Mouse (Mus musculus): ENCODE measurements around the gene Gm45021. TPM values are rescaled to one million over a fixed set of nuclear protein-coding genes. Genes with fewer than 3 reads are reported as not detected.

Gm45021 gene
- polyA plus RNA-seq (2012; ENCODE audit: low replicate concordance), result not detected in 2 replicates

DNA sequence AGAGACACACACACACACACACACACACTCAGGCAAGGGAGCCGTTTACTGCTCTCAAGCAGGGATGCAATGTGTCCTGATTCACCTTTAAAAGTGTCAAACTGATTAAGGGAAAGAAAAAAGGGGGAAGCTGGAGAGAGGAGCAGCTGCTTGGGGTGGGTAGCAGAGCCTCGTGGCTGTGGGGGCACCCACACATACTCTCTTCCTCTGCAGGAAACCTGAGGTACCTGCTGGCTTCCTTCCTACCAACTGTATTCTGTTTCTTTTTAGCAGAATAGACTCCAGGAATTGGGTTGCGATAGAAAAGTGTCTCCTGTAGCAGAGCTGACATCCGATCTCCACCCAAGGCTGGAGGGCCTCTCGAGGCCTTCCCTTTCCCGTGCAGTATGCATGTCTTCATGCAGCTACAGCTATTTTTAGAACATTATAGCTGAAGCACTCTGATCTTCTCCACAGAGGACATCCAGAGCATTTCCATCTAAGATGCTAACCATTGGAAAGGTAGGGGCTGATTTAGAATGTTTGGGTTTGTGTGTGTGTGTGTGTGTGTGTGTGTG lies at the start of gene Gm45021:
Gene Gm45021, plus strand, starts transcription at position 417 of the 557 bp plus-strand sequence.

DNA sequence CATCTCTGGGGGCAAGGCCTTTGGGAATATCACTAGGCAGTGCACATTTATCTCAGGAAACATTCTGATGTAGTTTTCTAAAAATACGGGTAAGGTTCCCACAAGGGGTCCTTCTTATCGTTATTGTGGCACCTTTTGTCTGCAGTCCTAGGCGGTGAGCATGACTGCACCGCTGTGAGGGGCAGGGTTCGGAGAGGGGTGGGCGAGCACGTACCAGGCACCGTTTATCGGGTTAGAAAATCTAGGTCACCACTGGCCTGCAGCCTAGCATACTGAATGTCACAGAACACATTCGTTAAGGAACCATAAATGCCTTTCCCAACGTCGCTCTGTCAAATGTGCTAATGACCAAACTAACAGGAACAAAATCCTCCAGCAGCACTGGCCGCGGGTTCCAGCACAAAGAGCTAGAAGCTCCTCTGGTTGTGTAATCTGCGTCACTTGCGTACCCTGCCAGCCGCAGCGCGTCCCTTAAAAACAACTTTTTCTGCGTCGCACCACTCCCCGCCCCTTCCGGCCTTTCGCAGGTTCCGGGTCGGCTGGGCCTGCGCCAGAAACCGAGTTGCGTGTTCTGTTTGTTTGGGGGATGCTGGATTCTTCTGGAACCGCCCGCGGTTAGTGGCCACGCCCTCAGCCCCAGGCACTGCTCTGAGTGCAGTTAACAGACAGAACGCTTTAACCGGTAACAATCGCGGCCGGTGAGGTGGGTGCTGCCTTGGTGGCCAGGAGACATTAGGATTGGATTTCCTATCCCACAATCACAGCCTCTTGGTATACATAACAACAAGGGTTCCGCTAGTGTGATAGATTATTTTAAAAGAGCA lies 34.9 kb upstream of the Gm45021 start, which contains the start of gene Lrrc61:
Gene Lrrc61, plus strand, starts transcription at position 517 of the 824 bp plus-strand sequence.

DNA sequence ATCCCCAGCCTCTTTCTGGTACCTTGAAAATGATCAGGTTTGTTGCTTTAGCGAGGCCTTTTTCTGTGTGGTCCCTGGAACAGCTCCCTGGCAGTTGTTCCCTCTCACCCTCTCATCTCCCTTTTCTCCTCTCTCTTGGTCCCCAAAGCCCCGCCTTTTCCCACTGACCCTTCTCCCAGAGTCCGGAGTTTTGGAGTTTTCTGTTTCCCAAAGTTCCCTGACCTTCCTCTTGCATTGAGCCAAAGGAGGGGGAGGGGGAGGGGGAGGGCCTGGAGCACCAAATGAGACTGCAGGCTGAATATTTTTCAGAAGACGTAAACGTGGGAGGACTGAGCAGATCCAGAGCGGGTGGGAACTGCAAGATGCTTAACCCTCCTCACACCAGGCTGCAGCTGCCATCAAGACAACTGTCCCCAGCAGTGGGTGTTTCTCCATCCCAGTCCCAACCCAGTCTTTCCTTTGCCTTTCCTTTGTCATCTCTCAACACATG lies 16.8 kb upstream of the Gm45021 start, which contains the start of gene Rarres2:
Gene Rarres2, minus strand, starts transcription at position 218 of the 490 bp plus-strand sequence.

DNA sequence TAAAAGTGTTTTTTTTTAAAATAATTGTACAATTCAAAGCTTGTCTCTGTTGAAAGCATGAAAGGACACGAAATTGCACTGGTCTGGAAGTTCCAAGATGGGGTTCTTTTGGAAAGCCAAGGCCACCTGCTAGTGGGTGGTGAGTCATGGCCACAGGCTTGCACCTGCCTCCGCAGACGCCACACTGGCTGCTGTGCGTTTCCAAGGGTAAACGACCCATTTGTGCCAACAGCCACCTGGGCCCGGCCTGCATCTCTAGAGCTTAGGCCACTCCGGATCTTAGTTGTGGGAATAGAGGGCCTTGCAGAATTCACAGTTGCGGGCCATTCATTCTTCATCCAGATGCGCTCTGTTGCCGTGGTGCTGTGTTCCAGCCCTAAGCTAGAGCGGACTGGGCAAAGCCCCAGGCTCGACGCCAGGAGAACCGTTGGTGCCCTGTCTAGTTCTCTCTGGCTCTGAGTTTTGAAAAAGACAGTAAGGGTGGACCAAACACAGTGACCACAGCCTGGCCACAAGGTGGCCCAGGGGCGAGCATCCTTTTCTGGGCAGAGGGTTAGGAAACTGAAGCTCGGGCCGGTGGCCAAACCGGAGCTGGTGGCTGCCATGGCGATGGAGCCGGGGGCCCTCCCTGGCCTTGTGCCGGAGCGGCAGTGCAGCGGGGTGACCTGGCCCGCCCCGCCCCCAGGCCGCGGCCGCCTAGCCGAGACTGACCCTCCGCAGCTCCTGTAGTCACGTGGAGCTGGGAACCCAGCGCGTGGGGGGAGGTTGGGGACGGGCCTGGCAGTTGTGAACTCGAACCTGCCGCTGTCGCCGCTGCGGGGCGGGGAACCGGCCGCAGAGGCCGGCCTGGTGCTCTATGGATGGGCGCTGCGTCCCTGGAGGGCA lies 4.0 kb downstream of the Gm45021 start, which contains the start of the genes Repin1 and Gm44965:
Gene Repin1, plus strand, starts transcription at position 726 of the 885 bp plus-strand sequence.
Gene Gm44965, plus strand, starts transcription at position 784 of the 885 bp plus-strand sequence.

DNA sequence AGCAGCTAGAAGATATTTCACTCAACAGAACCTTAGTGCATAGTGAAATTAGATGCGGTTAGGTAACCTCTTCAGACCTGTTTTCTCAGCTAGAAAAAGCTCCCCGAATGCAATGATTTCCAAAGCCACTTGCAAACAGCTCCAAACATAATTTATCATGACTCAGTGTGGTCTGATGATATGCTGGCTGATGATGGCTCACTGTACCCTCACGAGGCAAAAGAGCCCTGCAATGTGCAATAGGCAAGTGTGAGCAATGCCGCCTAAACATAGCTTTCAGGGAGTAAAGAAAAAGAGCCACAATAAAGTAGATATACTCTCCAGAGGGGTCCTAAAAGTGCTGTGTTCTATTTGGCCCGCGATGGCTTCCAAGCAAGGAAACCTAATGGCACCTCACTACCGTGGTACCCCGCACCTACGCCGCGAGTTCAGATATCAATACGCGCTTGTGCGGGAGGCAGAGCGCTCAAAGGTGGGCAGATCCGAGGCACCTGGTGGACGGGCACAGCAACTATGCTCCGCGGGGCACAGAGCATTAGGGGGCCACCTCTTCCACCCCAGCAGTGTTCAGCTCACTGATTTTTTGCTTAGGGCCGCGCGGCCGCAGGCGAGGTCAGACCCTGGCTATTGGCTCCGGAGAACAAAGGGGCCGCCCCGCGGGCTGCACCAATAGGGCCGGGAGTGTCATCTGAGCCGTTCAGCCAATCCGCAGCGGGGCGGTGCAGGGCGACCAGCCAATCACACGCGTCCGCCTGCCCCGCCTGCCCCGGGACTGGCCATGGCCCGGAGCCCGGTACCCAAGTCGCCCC lies 12.1 kb downstream of the Gm45021 start, which contains the start of gene Zfp775:
Gene Zfp775, plus strand, starts transcription at position 793 of the 809 bp plus-strand sequence.

DNA sequence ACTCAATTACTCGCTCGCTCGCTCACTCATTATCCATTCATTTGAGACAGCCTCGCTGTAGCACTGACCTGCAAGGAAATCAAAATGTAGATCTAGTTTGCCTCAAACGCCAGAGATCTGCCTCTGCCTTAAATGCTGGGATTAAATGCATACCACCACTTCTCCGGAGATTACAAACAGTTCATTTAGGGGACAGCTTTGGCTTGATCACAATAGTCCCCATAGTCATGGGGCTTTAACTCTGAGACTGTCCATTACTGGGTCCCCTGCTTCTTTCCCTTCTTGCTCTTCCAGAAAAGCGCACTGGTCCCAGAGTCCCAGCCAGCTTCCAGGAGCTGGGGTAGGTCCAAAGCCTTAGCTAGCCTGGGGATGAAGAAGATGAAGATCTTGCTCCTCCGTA lies 37.1 kb downstream of the Gm45021 start, which contains the start of gene AI854703:
Gene AI854703, plus strand, starts transcription at position 301 of the 400 bp plus-strand sequence.

DNA sequence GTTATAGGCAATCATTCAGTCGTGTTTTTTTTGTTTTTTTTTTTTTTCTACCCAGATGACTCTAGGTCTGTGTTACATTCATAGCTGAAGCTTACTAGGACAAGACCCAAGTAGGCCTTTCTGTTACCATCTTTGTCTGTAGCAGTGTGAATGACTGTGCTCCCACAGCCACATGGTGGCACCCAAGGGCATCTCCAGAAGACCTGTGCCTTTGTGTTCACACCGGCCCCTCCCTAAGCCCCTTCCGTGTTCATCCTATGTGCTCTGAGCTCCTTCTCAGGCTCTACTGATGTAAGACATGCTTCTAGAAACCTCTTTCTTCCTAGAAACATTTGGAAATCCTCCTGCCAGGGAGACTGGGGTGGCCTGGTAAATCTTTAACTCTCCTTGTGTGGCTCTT lies 57.6 kb downstream of the Gm45021 start, which contains the start of gene Gimap8:
Gene Gimap8, plus strand, starts transcription at position 240 of the 400 bp plus-strand sequence.

Other genes with a start within 250 kb of the Gm45021 start
- 16.8 and 36.8 TPM in 2 replicates for gene Krba1, start 194.0 kb upstream of the Gm45021 start, polyA plus RNA-seq (2012; ENCODE audit: low replicate concordance)
- gene Zfp467, start 143.8 kb upstream of the Gm45021 start, polyA plus RNA-seq (2012; ENCODE audit: low replicate concordance), result 25.2 and 31.2 TPM in 2 replicates
- 1.2 and 2.9 TPM in 2 replicates for gene Sspo, start 141.4 kb upstream of the Gm45021 start, polyA plus RNA-seq (2012; ENCODE audit: low replicate concordance)
- gene Atp6v0e2, start 52.0 kb upstream of the Gm45021 start, polyA plus RNA-seq (2012; ENCODE audit: low replicate concordance), result 0.94 and 5.5 TPM in 2 replicates
- 55.0 and 57.4 TPM in 2 replicates for gene Lrrc61, start 34.8 kb upstream of the Gm45021 start, polyA plus RNA-seq (2012; ENCODE audit: low replicate concordance)
- 0.35 TPM in 1 of 2 replicates, not detected in the other for gene Rarres2, start 16.8 kb upstream of the Gm45021 start, polyA plus RNA-seq (2012; ENCODE audit: low replicate concordance)
- 21.7 and 39.5 TPM in 2 replicates for gene Repin1, start 4.3 kb downstream of the Gm45021 start, polyA plus RNA-seq (2012; ENCODE audit: low replicate concordance)
- gene Gm44965, start 4.3 kb downstream of the Gm45021 start, polyA plus RNA-seq (2012; ENCODE audit: low replicate concordance), result not detected in 2 replicates
- gene Zfp775, start 12.5 kb downstream of the Gm45021 start, polyA plus RNA-seq (2012; ENCODE audit: low replicate concordance), result 2.9 and 3.6 TPM in 2 replicates
- 0.58 and 1.2 TPM in 2 replicates for gene AI854703, start 37.2 kb downstream of the Gm45021 start, polyA plus RNA-seq (2012; ENCODE audit: low replicate concordance)
- gene Gimap8, start 57.6 kb downstream of the Gm45021 start, polyA plus RNA-seq (2012; ENCODE audit: low replicate concordance), result 40.6 and 47.5 TPM in 2 replicates
- 2.5 and 8.7 TPM in 2 replicates for gene Gimap9, start 86.5 kb downstream of the Gm45021 start, polyA plus RNA-seq (2012; ENCODE audit: low replicate concordance)
- 16.1 and 52.6 TPM in 2 replicates for gene Gimap4, start 94.9 kb downstream of the Gm45021 start, polyA plus RNA-seq (2012; ENCODE audit: low replicate concordance)
- 50.6 and 78.7 TPM in 2 replicates for gene Gimap6, start 118.6 kb downstream of the Gm45021 start, polyA plus RNA-seq (2012; ENCODE audit: low replicate concordance)
- gene Gm28053, start 129.0 kb downstream of the Gm45021 start, polyA plus RNA-seq (2012; ENCODE audit: low replicate concordance), result 0.58 and 1.8 TPM in 2 replicates
- gene Gimap7, start 129.0 kb downstream of the Gm45021 start, polyA plus RNA-seq (2012; ENCODE audit: low replicate concordance), result 8.8 and 14.1 TPM in 2 replicates
- gene Gimap1, start 149.4 kb downstream of the Gm45021 start, polyA plus RNA-seq (2012; ENCODE audit: low replicate concordance), result 154 and 203 TPM in 2 replicates
- gene Gimap5, start 156.6 kb downstream of the Gm45021 start, polyA plus RNA-seq (2012; ENCODE audit: low replicate concordance), result 71.0 and 148 TPM in 2 replicates
- 218 and 606 TPM in 2 replicates for gene Gimap3, start 181.2 kb downstream of the Gm45021 start, polyA plus RNA-seq (2012; ENCODE audit: low replicate concordance)

Data from hematopoietic multipotent progenitor cell, adult 10-12 weeks (in vitro differentiated cells).